Mouse (Mus musculus) B cell, adult 2 months (primary cell): ENCODE measurements around the gene Abca4.
"Not testable (repeated sequence)": the region's sequence is repeated elsewhere in the genome, so short reads cannot be mapped to it uniquely, and the experiment has no call there.

Source experiments
- DNase-seq, 2 experiments: peaks; one replicate each; pipeline ENCODE4 v3.0.0; 2022

Gene Abca4

DNA sequence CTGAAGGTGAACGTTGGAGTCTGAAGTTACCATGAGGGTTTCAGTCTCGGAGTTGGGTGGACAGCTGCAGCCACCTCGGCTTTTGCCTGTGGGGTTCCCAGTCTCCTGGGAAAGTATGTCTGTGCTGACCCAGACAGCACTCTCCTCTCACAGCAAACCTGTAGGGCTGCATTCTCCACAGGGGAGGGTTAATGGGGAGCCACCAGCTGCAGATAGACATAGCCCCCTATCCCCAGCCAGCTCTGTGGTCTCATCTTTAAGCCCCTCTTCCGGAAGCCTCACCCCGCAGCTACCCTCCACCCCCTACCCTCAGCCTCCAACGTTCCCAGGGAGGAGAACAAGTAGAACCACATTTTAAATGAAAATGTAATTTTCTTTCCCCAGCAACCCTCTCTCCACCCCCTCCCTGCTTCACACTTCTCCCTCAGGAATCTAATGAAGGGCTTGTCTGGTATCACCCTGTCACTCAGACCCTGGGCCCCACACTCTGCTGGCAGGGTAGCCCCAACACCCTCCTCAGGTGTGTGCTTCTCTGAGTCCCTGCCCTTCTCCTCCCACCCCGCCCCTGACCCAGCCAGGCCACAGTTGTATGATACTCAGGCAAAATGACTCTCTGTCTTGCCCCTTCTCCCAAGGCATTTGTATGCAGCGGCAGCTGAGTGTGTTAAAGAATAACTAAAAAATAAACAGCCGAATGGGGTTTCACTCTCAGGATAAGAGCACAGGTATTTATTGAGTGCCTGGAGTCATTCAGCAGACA lies 14.4 kb downstream of the Abca4 start:
- DNase-seq = no peak

DNA sequence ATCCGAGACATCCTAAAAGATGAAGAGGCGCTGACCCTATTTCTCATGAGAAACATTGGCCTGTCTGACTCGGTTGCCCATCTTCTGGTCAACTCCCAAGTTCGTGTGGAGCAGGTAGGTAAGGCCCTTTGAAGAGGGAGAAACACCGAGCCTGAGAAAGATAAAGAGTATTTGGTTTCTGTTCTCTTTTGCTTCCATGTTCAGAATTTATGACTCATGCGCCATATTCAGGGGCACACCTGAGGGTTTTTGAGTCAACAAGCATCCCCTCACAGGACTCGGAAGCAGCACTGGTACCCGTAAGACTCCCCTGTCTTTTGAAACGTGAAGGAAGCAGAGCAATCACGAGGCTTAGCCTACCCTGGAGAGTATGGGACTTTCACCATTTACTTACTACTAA lies 18.3 kb downstream of the Abca4 start:
- no peak for DNase-seq

DNA sequence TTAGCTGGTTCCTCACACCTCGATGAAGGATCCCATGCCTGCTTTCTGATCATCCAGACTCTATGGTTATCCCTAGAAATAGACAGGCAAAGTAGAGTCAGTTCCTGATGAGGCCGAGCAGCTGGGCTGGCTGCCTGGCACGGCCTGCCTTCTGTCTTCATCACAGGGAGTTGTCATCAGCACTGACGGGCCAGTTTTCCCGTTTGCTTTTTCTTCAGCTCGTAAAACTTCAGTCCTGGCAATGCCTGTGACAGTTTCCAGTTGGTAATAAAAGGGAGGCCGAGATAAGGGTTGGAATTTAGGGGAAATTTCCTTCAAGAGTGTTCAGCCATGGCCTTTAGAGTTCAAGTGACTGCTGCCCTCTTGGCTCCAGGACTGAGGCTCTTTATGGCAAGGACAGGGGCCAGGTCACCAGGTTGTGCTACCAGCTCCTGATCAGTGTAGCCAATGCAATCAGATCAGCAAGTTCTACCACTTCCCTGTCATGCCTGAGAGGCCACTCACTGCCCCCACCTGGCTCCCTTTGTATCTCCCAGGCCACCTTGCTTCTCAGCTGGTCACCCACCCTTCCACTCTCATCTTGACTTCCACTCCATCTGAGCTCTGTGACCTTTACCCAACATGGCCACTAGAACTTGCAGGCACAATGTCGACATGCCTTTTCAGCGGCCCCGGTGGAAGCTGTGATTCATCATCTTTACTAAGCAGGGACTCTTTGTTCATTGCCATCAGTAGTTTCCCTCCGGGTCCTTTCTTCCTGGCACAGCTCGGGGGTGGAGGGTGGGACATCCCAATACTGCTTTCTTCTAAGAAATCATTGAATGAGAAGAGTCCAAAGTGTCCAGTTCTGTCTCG lies 20.5 kb downstream of the Abca4 start:
- DNase-seq = no peak

DNA sequence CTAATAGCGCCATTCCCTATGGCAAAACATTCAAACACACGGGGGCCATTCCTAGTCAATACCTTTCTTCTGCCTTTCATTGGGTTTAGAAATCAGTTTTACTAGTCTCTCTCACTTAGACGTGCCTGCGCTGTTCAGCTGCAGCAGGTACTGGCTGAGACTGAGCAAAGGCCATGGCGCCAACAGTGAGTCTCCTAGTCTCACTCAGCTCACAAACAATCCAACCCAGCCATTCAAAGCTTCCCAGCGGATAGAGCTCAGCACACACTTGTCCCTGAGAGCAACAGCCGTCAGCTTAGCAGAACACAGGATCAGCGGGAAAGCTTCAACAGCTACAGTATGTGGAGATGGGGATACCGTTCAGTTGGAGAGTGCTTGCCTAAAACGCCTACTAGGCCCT lies 27.5 kb downstream of the Abca4 start:
- no peak for DNase-seq

DNA sequence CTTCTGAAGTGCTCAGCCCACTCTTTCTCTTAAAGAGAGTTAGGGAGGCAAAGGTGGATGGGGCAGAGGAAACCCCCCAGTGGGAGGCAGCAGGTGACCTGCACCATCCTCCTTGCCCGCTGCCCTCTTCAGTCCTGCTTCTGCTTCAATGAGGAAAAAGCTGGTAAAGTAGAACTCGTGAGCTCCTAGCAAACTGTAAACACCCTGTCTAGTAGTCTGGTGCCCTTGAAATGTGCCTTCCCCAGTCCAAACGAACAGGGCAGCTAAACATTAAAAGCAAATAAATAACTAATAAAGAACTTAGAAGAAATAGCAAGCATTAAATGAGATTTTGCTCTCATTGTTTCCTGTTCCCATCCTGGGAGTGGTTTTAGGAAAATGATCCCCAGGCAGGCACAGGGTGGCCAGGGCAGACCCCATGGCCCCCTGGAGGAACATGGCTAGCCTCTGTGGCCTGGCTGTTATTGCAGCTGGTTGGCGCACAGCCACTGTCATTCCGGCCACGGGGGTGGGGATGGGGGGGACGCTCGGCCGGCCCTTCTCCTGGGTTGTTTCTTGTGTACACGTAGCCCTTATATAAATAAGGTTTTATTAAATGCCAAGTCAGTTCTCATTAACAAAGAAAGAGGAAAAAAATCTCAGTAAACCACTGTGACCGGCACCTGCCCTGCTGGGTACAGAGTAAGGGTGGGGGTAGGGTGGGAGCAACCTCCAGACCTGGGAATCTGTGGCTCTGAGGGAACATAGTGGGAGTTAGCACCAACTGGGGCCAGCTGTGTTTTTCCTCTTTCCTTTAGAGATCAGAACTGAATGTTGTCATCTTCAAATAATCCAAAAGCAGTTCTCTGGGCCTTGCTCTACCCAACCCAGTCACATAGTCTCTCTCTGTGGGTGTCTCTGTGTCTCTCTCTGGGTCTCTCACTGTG lies 28.7 kb downstream of the Abca4 start:
- no peak for DNase-seq

DNA sequence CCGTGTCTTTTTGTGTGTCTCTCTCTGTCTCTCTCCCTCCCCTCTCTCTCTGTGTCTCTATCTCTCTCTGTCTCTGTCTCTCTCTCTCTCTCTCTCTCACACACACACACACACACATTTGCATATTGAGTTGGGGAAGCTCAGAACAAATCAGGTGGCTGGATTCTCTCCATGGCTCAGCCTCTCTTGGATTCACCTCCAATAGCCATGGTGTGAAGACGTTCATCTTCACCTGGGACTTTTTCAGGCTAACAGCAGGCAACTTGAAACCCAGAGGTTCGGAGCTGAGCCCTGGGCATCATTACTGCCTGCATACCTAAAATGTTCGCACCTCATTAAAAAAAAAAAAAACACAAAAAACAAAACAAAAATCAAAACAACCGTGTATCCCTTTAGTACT lies 29.4 kb downstream of the Abca4 start:
- no peak for DNase-seq

DNA sequence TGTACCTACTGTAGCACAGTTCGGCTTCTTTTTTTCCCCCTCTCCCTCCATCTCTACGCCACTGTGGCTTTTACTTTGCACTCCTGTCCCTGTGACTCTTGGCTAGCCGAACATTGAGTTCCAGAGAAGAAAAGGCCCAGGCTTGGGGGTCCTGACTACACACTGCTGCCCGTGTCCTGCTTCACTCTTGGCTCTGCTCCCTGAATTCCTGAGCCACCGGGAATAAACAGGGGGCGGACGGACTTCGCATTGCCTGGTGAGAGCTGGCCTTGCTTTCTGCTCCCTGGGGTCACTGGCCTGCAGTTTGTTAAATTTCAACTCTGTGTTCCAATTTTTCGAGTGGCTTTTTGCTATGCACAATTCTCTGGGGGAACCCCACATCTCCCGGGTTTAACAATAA lies 30.1 kb downstream of the Abca4 start:
- no peak for DNase-seq

DNA sequence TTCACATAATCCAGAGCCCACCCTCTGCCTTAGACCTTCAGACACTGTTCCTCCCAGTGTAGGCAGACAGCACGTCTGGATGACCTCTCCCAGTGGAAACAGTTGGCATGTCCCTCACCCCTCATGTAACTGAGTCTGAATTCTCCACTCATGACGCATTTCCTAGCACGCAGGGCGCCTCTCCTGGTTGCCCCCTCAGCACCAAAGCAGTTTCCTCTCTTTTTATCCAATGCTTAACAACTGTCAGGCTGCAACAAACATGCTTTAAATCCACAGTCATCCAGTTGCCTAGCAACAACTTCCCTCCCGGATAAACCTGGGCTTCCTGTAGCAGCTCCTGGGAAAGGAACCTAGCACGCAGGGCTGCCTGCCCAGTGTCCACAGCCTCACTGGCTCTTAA lies 33.9 kb downstream of the Abca4 start:
- DNase-seq = no peak

DNA sequence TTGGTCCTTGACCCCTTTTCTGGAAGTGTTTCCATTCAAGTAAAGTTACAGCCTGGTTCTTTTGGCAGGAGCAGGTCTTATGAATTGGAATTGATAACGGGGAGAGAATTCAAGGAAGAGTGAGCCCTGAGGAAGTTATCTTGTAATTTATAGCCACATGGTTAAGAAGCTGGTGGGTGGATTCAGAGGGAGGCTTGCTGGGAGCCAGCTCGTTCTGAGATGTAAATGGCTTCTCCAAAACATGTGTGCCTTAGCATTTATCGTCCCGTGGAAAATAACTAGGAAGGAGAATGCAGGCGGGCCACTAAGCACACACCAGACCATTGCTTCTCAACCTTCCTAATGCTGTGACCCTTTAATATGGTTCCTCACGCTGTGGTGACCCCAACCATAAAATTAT lies 34.9 kb downstream of the Abca4 start:
- no peak for DNase-seq

DNA sequence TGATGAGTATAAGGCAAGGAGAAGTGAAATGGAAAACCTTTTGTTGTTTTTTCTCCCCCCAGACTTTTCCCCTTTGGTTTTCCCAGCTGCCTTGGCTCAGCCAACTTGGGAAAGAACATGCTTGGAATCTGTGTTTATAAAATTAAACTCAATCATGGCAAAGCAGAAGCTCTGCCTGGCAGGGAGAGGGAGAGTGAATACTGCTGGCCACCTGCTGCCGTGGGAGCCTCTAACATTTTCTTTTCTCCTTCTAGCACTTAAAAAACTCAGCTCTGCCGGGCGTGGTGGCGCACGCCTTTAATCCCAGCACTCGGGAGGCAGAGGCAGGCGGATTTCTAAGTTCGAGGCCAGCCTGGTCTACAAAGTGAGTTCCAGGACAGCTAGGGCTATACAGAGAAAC lies 37.4 kb downstream of the Abca4 start:
- not testable (repeated sequence) for DNase-seq

DNA sequence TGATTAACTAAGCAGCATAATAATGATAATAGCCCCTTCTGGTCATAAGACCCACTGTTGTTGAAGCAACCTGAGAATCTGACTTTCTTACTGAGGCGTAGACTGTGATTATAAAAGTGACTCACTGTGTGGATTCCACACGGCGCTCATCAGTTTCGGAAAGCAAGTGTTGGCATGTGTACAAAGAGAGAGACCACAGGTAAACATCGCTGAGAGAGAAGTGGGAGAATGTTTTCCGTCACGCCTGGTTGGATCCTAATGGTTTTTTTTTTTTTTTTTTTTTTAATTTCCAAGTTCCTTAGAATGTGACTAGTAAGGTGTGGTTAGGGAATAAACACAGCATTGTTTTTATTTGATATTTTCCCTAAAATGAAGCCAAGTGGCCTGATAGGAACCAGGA lies 38.1 kb downstream of the Abca4 start:
- DNase-seq = no peak

DNA sequence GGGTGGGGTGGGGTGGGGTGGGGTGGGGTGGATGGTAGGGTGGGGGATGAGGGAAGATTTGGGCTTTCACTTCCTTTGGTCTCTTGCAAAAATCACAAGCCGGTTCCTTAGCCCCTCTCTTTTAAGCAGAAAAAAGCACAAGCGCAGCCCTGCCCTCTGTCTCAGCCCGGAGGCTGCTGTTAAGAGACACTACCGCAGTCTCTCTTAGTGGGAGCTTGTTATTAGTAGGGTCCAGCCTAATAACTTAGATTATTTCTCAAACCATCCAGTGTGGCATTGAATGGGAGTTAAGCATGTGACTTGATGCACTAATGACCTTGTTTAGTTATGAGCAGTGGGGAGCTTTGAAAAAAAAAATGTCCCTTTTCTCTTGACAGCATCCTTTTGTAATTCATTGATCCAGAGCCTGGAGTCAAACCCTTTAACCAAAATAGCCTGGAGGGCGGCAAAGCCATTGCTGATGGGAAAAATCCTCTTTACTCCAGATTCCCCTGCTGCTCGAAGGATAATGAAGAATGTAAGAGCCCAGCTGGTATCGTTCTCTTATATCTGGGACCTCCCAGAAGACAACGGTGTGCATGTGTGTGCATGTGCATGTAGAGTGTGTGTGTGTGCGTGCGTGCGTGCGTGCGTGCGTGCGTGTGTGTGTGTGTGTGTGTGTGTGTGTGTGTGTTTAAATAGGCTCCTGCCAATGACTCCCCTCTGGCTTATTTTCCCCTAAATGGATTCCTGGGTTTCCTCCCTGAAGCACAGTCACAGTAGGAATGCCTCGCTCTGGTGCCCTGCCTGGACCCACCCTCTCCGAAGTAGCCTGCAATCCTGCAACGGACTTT lies 41.1 kb downstream of the Abca4 start:
- no peak for DNase-seq

DNA sequence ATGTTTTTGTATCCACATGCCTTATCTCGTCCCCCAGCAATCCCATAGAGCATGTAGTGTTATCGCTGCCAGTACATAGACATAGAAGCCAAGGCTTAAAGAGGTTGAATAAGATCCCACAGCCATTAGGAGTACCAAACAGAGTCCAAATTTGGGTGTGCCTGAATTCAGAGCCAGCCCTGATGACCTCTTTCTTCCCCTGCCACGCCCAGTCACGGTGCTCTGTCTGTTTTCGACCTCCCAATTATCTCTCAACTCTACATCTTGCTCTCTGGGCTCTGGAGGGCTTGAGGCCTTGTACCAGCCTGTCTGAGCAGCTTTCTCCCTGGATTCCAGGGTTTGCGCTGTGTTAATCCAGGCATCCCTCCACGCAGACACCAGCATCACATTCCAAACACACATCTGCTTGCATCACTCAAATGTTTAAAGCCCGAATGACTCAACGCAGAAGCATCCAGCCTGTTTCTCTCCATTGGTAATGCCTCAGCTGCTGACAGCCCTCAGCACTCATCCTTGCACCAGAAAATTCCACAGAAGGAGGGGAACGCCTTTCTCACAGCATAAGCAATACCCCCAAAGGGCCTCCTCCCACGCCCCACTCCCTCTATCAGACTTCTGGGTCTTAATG lies 43.9 kb downstream of the Abca4 start:
- no peak for DNase-seq

DNA sequence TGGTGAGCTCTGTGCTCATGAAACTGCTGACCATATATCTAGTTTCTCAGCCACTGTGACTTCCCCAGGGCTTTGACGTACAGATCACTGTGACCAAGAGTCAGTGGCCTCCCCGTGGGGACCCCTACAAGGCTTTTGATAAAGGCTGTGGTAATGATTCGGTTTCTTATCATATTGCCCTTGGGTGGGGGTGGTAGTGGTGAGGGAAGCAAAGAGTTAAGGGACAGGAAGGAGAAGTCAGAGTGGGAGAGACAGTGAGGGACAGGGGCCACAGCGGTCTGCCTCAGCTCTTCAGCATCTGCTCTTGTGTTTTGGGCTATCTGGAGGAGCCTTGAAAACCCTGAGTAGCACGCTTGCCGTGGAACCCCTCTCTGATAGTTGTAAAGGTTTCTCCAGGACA lies 46.1 kb downstream of the Abca4 start:
- no peak for DNase-seq

DNA sequence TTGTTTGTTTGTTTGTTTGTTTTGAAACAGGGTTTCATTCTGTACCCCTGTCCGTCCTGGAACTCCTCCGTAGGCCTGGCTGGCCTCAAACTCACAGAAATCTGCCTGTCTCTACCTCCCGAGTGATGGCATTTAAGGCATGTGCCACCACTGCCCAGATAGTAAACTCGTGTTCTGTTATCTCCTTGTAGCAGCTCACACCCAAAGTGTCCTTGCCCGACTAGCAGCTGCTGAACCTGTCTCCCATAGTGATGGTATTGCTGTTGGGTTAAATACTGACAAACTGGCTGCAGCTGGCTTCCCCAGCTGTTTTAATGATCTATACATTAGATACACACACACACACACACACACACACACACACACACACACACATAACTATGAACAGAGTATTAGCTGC lies 55.5 kb downstream of the Abca4 start:
- DNase-seq = no peak

DNA sequence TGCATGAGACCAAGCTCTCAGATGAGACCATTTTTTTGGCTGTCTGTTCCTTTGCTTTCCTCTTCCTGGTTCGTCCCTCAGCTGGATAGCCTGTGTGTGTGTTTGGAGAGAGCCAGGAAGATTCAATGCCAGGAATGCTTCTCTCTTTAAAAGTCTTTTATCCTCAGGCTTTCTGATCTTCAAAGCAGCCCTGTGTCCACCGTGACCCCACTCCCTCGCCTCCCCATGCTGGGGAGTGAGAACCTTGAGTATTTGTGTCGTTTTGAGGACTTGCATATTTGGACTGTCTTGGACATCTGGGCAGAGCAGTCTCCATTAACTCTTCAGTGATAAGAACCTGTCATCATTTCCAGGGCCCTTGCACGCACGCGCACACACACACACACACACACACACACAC lies 57.8 kb downstream of the Abca4 start:
- DNase-seq = no peak

DNA sequence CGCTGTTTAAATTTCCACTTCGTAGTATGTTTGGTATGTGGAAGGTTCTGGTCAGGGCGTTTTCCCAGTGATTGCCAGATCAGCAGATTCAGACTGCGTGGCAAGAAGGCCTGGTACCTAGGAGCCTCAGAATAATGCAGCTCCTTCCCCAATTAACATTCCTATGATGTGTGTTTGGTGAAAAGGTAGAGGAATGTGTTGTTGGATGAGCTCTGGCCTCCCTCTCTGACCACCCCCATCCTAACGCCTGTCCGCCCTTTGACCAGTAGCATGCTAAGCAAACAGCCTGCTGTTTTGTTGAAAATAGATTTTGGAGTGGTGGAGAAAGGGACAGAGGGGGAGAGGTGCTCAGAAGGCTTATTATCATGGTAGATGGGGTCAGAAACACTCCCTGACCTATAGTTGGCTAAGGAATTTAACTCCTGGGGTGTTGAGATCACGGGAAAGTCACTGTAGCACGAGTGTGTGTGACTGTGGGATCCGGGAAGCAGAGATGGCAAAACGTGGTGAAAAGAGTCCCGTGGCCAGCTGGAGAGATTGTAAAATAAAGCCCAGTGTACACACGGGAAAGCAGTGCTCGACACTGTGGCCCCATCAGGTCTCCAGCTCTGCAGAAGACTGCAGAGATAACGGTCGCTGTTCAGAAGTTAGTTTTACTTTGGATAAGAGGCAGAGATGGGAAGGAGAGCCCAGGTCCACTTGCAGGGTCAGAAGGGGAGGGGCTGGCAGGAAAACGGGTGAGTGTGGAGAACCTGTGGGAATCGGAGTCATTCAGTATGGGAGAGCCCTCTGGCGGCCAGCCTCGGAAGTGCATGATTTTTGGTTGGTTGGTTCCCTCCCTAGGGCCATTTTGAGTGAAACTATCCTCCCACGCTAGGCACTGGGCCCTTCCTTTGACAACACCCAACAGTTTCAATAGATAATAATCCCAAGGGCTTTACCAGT lies 59.9 kb downstream of the Abca4 start:
- peak; percentile 70 to 71 for DNase-seq

DNA sequence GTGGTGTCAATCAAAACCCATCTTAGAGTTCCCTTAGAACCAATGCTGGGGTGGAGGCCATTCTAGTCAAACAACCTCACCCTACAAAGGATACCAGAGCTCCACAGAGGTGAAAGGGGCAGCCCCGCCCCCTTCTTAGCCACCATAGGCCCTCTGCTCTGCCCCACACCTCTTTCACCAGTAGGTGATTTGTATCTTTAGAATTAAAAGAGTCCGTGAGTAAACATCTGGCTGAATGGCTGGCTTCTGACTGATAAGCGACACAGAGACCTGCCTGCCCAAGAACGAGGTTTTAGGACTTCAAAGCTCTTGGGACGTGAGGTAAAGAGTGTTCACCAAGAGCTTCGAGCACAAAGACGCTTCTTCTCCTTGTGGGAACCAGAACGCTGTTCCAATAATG lies 62.7 kb downstream of the Abca4 start:
- DNase-seq = no peak

DNA sequence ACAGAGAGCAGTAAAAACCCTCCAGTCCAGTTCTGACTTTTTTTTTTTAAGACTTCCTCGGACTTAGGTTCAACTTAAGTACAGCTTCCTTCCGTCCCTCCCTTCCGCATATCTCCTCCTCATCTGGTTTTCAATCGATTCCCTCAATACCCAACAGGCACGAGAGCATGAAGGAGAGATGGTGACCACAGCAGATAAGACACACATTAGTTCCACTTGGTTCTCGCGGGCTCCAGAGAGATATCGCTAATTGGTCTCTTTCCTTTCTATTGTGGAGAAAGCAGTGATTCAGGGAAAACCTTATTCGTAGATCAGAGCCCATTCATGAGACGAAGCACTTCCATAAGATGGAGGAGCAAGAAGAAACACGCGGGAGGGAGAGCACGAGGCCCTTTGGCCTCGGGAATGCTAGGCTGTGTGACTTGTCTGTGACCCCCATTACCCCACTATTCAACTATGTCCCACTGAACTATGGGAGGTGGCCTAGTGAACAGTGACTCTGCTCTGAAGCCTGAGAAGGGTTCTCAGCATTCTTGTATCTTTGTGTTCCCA lies 63.5 kb downstream of the Abca4 start:
- no peak for DNase-seq

DNA sequence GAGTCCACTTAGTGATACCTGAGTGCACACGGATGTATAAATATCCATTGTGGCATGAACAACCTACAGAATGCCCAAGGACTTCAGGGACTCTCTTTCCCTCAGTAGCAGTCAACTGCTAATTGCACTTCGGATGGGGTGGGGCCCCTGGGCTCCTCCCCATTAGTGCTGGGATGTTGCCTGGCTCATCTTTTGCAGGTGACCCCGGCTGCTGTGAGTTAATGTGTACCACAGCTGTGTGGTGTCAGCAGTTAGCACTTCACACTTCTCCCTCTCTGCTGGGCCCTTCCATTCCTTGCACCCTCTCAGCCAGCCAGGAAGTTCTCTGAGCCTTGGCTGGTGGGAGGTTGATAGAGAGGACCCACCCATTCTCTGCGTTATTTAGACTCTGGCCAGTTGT lies 65.2 kb downstream of the Abca4 start:
- no peak for DNase-seq
